28 mouse cellular contexts compared by ENCODE assay signal in the genomic region with DNA sequence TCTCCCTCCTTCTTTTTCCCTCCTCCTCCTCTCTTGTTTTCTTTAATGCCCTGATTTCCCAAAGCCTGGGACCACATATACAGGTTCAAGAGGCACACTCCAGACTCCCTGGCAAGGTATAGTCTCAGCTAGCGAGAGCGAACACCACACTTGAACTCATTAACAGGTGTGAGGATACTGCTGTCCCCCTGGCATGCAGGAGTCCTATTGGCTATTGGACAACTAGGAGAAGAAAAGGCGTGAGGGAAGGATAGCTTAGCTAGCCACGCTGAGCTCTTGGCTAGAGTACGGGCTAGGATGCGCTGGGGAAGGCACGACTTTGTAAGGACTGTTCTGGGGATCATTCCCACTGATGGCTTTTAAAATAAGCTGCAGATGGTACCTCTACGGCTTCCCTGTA. TPM values are rescaled to one million over a fixed set of nuclear protein-coding genes. Genes with fewer than 3 reads are reported as not detected.
DNase-seq lines count a peak whose midpoint lies in the region; ATAC-seq and TF ChIP-seq lines count a peak whose summit lies in the region.
"Had no signal": no experiment of that assay in that cellular context is flagged by ENCODE, and none has a peak within 500 bp of the region (broad histone marks: within the 10 kb centered on the region; RNA-seq: fewer than 3 reads in every experiment).

No protein-coding gene starts in this region.

- WGBS in cerebellum, adult 2 months, result 9% methylated on average over 8 of the region's 8 CpGs
- 74% methylated on average over 8 of the region's 8 CpGs for WGBS in kidney, embryonic 15.5 days
- 75% methylated on average over 8 of the region's 8 CpGs for whole genome bisulfite sequencing in heart, embryonic 11.5 days (ENCODE audit: insufficient replicate concordance)

- DNase-seq in cerebellum, adult 2 months, result peak; percentile 34 to 38
- DNase-seq in cerebellum, postnatal 4 days (ENCODE audit: low spot score in 2 of 2), result no peak
- no peak for DNase-seq in kidney, postnatal 10 days
- DNase-seq in brain, adult 2 months (ENCODE audit: low read depth, low spot score), result peak; percentile 39
- peak; percentile 32 to 55 for DNase-seq in cerebellum, postnatal 14 days
- DNase-seq in gastrocnemius, adult 18-20 months (ENCODE audit: low spot score), result no peak
- DNase-seq: adrenal gland, postnatal 36 days; forebrain, postnatal 0 days; gastrocnemius, adult 2 months; heart, postnatal 36 days; kidney, adult 9 months; layer of hippocampus, adult 9-11 months; retina, postnatal 1 day; right cerebral cortex, postnatal 25 days; spleen, adult 18-20 months; thymus, postnatal 14 days had no signal

- H3K4me3 ChIP-seq in cerebellum, adult 2 months (replicated peaks; ENCODE audit: insufficient read depth, low read depth, low read length), result no peak overlapping the region
- H3K4me3 ChIP-seq in kidney, embryonic 15.5 days (replicated peaks), result no peak overlapping the region
- no peak overlapping the region for H3K4me3 ChIP-seq in heart, embryonic 11.5 days (ENCODE audit: low read depth, low read length)
- H3K4me3 ChIP-seq: embryonic facial prominence, embryonic 10.5 days; gastrocnemius, adult 2 months; heart, embryonic 15.5 days; limb, embryonic 15.5 days; megakaryocyte, embryonic 14.5 days had no signal

- no peak for TF ChIP-seq POLR2A in cerebellum, adult 2 months (IDR thresholded peaks at IDR 0.05; ENCODE audit: borderline replicate concordance, insufficient read depth, low read length)

- peaks cover 18% of the 10 kb centered on the region for H3K36me3 ChIP-seq in kidney, embryonic 15.5 days
- 0 out of 2 replicates have a peak, but pooled peaks cover 3% of the 10 kb centered on the region for H3K36me3 ChIP-seq in heart, embryonic 11.5 days (ENCODE audit: control insufficient read depth, insufficient read depth, low read length)

- peak; percentile 1; the same call in 1 of the 2 replicates for TF ChIP-seq CTCF in cerebellum, adult 2 months (IDR thresholded peaks at IDR 0.05; ENCODE audit: borderline replicate concordance, insufficient read depth, low read depth, low read length)

- H3K27ac ChIP-seq in cerebellum, adult 2 months (ENCODE audit: insufficient read depth, low read length), result no peak overlapping the region
- no peak overlapping the region for H3K27ac ChIP-seq in kidney, embryonic 15.5 days
- no peak overlapping the region for H3K27ac ChIP-seq in heart, embryonic 11.5 days (ENCODE audit: low read depth, low read length)
- H3K27ac ChIP-seq: embryonic facial prominence, embryonic 10.5 days; gastrocnemius, adult 2 months; heart, embryonic 15.5 days; limb, embryonic 15.5 days; liver, embryonic 14.5 days had no signal

- no peaks in the 10 kb centered on the region for H3K27me3 ChIP-seq in cerebellum, adult 2 months (ENCODE audit: control insufficient read depth, insufficient read depth, low read length)
- no peaks in the 10 kb centered on the region for H3K27me3 ChIP-seq in kidney, embryonic 15.5 days
- H3K27me3 ChIP-seq in heart, embryonic 11.5 days (ENCODE audit: control insufficient read depth, insufficient read depth, low read length), result peaks cover 9% of the 10 kb centered on the region; the same call in 1 of the 2 replicates
- H3K27me3 ChIP-seq: limb, embryonic 15.5 days had no signal

- 0 out of 2 replicates have a peak, but pooled peaks have one; percentile 24 for ATAC-seq in kidney, embryonic 15.5 days (replicated peaks; ENCODE audit: low FRiP score)
- ATAC-seq in heart, embryonic 11.5 days (replicated peaks; ENCODE audit: insufficient number of reproducible peaks, low FRiP score, low TSS enrichment), result no peak
- ATAC-seq: CD4-positive, CD25-positive, alpha-beta regulatory T cell, adult 4 months; intestine, embryonic 16.5 days had no signal

- H3K4me1 ChIP-seq in cerebellum, adult 2 months (ENCODE audit: control insufficient read depth, insufficient read depth, low read length), result peaks cover 38% of the 10 kb centered on the region
- H3K4me1 ChIP-seq in kidney, embryonic 15.5 days, result peaks cover 18% of the 10 kb centered on the region
- H3K4me1 ChIP-seq in heart, embryonic 11.5 days (ENCODE audit: control insufficient read depth, insufficient read depth, low read length), result no peaks in the 10 kb centered on the region
- H3K4me1 ChIP-seq: heart, embryonic 15.5 days; limb, embryonic 15.5 days; megakaryocyte, embryonic 14.5 days had no signal

- no peak overlapping the region for H3K4me2 ChIP-seq in kidney, embryonic 15.5 days
- H3K4me2 ChIP-seq in heart, embryonic 11.5 days, result no peak overlapping the region
- H3K4me2 ChIP-seq: heart, embryonic 15.5 days; limb, embryonic 15.5 days; lung, embryonic 14.5 days had no signal

- H3K9ac ChIP-seq in kidney, embryonic 15.5 days, result no peak overlapping the region
- H3K9ac ChIP-seq in heart, embryonic 11.5 days (ENCODE audit: low read depth, low read length), result no peak overlapping the region
- H3K9ac ChIP-seq: forebrain, postnatal 0 days; heart, embryonic 15.5 days; limb, embryonic 15.5 days; liver, embryonic 14.5 days; lung, embryonic 14.5 days had no signal

- H3K9me3 ChIP-seq in kidney, embryonic 15.5 days (replicated peaks), result no peaks in the 10 kb centered on the region
- H3K9me3 ChIP-seq in heart, embryonic 11.5 days (replicated peaks; ENCODE audit: control insufficient read depth, low read length), result no peaks in the 10 kb centered on the region
- H3K9me3 ChIP-seq: embryonic facial prominence, embryonic 10.5 days; heart, embryonic 15.5 days; limb, embryonic 15.5 days; megakaryocyte, embryonic 14.5 days had no signal

RNA-seq across cellular contexts. Expression of gene Tmem81, which starts 6.1 kb away (rescaled TPM):
- polyA plus RNA-seq in cerebellum, adult 2 months (2012; rRNA removed), result 5.3 and 6.1 TPM in 2 replicates
- 1.5 and 1.6 TPM in 2 replicates for polyA plus RNA-seq in kidney, embryonic 15.5 days (2015; fragmentation: Nextera tagmentation; extraction: Ambion mirVana)
- total RNA-seq in gastrocnemius, adult 18-20 months (2021), result 1 to 10 TPM; 1.1 to 1.4 TPM
- polyA plus RNA-seq in heart, embryonic 11.5 days (2014; fragmentation: Nextera tagmentation; extraction: Ambion mirVana), result 1.1 and 1.3 TPM in 2 replicates

RNA-seq across cellular contexts. Expression of gene Cntn2, which starts 30.9 kb away (rescaled TPM):
- polyA plus RNA-seq in cerebellum, adult 2 months (2012; rRNA removed), result 165 and 168 TPM in 2 replicates
- 0.30 and 0.82 TPM in 2 replicates for polyA plus RNA-seq in kidney, embryonic 15.5 days (2015; fragmentation: Nextera tagmentation; extraction: Ambion mirVana)
- under 1 TPM in 1 of 2 experiments, not detected in 1; 0.11 TPM for total RNA-seq in gastrocnemius, adult 18-20 months (2021)
- 0.09 and 0.35 TPM in 2 replicates for polyA plus RNA-seq in heart, embryonic 11.5 days (2014; fragmentation: Nextera tagmentation; extraction: Ambion mirVana)
- total RNA-seq: adrenal gland, postnatal 36 days; common myeloid progenitor, adult 5-6 weeks had no signal
- polyA plus RNA-seq: CD4-positive, CD25-positive, alpha-beta regulatory T cell, adult 4 months; testis, adult 2 months had no signal

RNA-seq across cellular contexts. Expression of gene Rbbp5, which starts 34.9 kb away (rescaled TPM):
- 68.1 and 72.4 TPM in 2 replicates for polyA plus RNA-seq in cerebellum, adult 2 months (2012; rRNA removed)
- 48.1 and 49.7 TPM in 2 replicates for polyA plus RNA-seq in kidney, embryonic 15.5 days (2015; fragmentation: Nextera tagmentation; extraction: Ambion mirVana)
- 10 to 100 TPM; 16.9 to 20.3 TPM for total RNA-seq in gastrocnemius, adult 18-20 months (2021)
- 32.4 and 40.1 TPM in 2 replicates for polyA plus RNA-seq in heart, embryonic 11.5 days (2014; fragmentation: Nextera tagmentation; extraction: Ambion mirVana)

Comparison
In these comparisons a context has a peak if more than half of its experiments do, and no peak if none do; other contexts are left out.
1. DNase-seq: peak in cerebellum, adult 2 months (2 of 2), brain, adult 2 months (single experiment) and cerebellum, postnatal 14 days (2 of 2); none in cerebellum, postnatal 4 days (0 of 2), kidney, postnatal 10 days (single experiment) and gastrocnemius, adult 18-20 months (single experiment).
2. RNA of gene Cntn2, which starts 30.9 kb away (polyA plus RNA-seq): 165 to 168 TPM in cerebellum, adult 2 months; 0.30 to 0.82 TPM in kidney, embryonic 15.5 days and 0.09 to 0.35 TPM in heart, embryonic 11.5 days; every median in the first group is over 10 times any median in the second.